Mouse (Mus musculus): ENCODE results near the gene Gm37240.
"Not testable (repeated sequence)": the region's sequence is repeated elsewhere in the genome, so short reads cannot be mapped to it uniquely, and the experiment has no call there.

DNA sequence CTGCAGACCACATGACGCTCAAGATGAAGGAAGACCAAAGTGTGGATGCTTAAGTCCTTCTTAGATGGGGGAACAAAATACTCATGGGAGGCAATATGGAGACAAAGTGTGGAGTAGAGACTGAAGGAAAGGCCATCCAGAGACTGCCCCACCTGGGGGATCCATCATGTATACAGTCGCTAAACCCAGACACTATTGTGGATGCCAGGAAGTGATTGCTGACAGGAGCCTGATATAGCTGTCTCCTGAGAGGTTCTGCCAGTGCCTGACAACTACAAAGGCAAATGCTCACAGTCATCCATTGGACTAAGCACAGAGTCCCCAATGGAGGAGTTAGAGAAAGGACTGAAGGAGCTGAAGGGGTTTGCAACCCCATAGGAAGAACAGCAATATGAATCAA, 33.4 kb upstream of the Gm37240 start:
- TF ChIP-seq CTCF (IDR thresholded peaks at IDR 0.05; ENCODE audit: control insufficient read depth, insufficient read depth, low read length); POLR2A (IDR thresholded peaks at IDR 0.05; ENCODE audit: borderline replicate concordance, control insufficient read depth, low read depth, low read length): not testable (repeated sequence)
